8 mouse cellular contexts compared by ENCODE assay signal in genomic region chr16:76432304-76432703, GRCm38 (mm10). TPM values are rescaled to one million over a fixed set of nuclear protein-coding genes. Genes with fewer than 3 reads are reported as not detected.
DNase-seq lines count a peak whose midpoint lies in the region; ATAC-seq and TF ChIP-seq lines count a peak whose summit lies in the region.

No protein-coding gene starts in this region.

- H3K9ac ChIP-seq in heart, adult 2 months (ENCODE audit: low read depth, low read length), result 0 out of 2 replicates have a peak overlapping the region, but pooled peaks have one; percentile 2
- H3K9ac ChIP-seq in heart, embryonic 12.5 days, result no peak overlapping the region
- no peak overlapping the region for H3K9ac ChIP-seq in midbrain, embryonic 13.5 days (replicated peaks)

- no peak overlapping the region for H3K4me2 ChIP-seq in heart, embryonic 12.5 days
- H3K4me2 ChIP-seq in midbrain, embryonic 13.5 days (replicated peaks), result no peak overlapping the region

- no peaks in the 10 kb centered on the region; the same call in 1 of the 2 replicates for H3K4me1 ChIP-seq in heart, adult 2 months (ENCODE audit: control insufficient read depth, insufficient read depth, low read length)
- no peaks in the 10 kb centered on the region for H3K4me1 ChIP-seq in heart, embryonic 12.5 days (replicated peaks)
- no peaks in the 10 kb centered on the region for H3K4me1 ChIP-seq in midbrain, embryonic 13.5 days (replicated peaks)

- H3K27ac ChIP-seq in heart, adult 2 months, result peak overlapping the region; percentile 78
- H3K27ac ChIP-seq in heart, embryonic 12.5 days (ENCODE audit: poor library complexity, severe bottlenecking), result no peak overlapping the region
- H3K27ac ChIP-seq in midbrain, embryonic 13.5 days, result no peak overlapping the region

- TF ChIP-seq CTCF in heart, adult 2 months (IDR thresholded peaks at IDR 0.05), result no peak

- no peaks in the 10 kb centered on the region for H3K27me3 ChIP-seq in heart, adult 2 months (ENCODE audit: control insufficient read depth, insufficient read depth, low read length)
- H3K27me3 ChIP-seq in heart, embryonic 12.5 days (replicated peaks), result no peaks in the 10 kb centered on the region
- H3K27me3 ChIP-seq in midbrain, embryonic 13.5 days, result no peaks in the 10 kb centered on the region

- peak overlapping the region; percentile 22; the same call in 1 of the 2 replicates for H3K4me3 ChIP-seq in heart, adult 2 months
- no peak overlapping the region for H3K4me3 ChIP-seq in heart, embryonic 12.5 days
- H3K4me3 ChIP-seq in midbrain, embryonic 13.5 days (replicated peaks), result no peak overlapping the region

- no peak for ATAC-seq in heart, embryonic 12.5 days (ENCODE audit: insufficient number of reproducible peaks, low FRiP score)
- ATAC-seq in megakaryocyte progenitor cell, adult 5-6 weeks (replicated peaks; ENCODE audit: poor library complexity), result peak; percentile 9
- ATAC-seq in midbrain, embryonic 13.5 days, result no peak

- intact Hi-C loops in heart, adult 2 months (cut with DNase I), result loop anchor here (2.0 kb wide), 1 partner anchor 60 kb away; the partner anchor contains the start of gene Nrip1
- intact Hi-C loops in heart, postnatal 25 days (cut with DNase I), result loop anchor here (5.0 kb wide), 1 partner anchor 60 kb away; the partner anchor contains the start of gene Nrip1

- DNase-seq in heart, adult 2 months, result peak; percentile 67 to 84
- peak; percentile 99 for DNase-seq in adipocyte (ENCODE audit: low spot score)
- DNase-seq in cerebellum, postnatal 14 days, result peak; percentile 83 to 86
- DNase-seq in heart, postnatal 25 days (ENCODE audit: low spot score), result peak; percentile 66
- no peak for DNase-seq in MN1 (ENCODE audit: low spot score)

- H3K9me3 ChIP-seq in heart, embryonic 12.5 days (replicated peaks), result no peaks in the 10 kb centered on the region
- H3K9me3 ChIP-seq in midbrain, embryonic 13.5 days, result no peaks in the 10 kb centered on the region

- TF ChIP-seq EP300 in heart, adult 2 months (IDR thresholded peaks at IDR 0.05; ENCODE audit: insufficient read depth, low read depth, low read length), result peak; percentile 53; the same call in 1 of the 2 replicates

- H3K79me2 ChIP-seq in heart, adult 2 months (replicated peaks; ENCODE audit: control insufficient read depth, insufficient read depth, low read length), result no peaks in the 10 kb centered on the region

- H3K36me3 ChIP-seq in heart, adult 2 months (ENCODE audit: control insufficient read depth, insufficient read depth, low read length), result no peaks in the 10 kb centered on the region
- H3K36me3 ChIP-seq in heart, embryonic 12.5 days, result no peaks in the 10 kb centered on the region
- H3K36me3 ChIP-seq in midbrain, embryonic 13.5 days, result no peaks in the 10 kb centered on the region

- WGBS in heart, adult 2 months, result 35% methylated on average over 9 of the region's 9 CpGs
- WGBS in heart, embryonic 12.5 days, result 66% methylated on average over 9 of the region's 9 CpGs
- 85% methylated on average over 9 of the region's 9 CpGs for WGBS in midbrain, embryonic 13.5 days

- no peak for TF ChIP-seq POLR2A in heart, adult 2 months (IDR thresholded peaks at IDR 0.05; ENCODE audit: insufficient read depth, low read depth, low read length)

RNA-seq across cellular contexts. Expression of gene Nrip1, which starts 58.7 kb away (rescaled TPM):
- total RNA-seq in heart, adult 2 months (2021), result 10 to 100 TPM; 20.6 to 32.3 TPM
- 3.1 and 6.7 TPM in 2 replicates for polyA plus RNA-seq in heart, adult 2 months (2012; rRNA removed)
- 28.5 and 29.6 TPM in 2 replicates for polyA plus RNA-seq in heart, embryonic 12.5 days (2016; fragmentation: Nextera tagmentation; extraction: Ambion mirVana)
- 10 to 100 TPM; 23.4 to 27.3 TPM for total RNA-seq in heart, postnatal 25 days (2021)
- total RNA-seq in megakaryocyte progenitor cell, adult 5-6 weeks (2015), result 18.5 and 24.2 TPM in 2 replicates
- total RNA-seq in megakaryocyte progenitor cell, adult 5-6 weeks (2017), result 11.0 and 14.3 TPM in 2 replicates
- 28.1 and 30.1 TPM in 2 replicates for polyA plus RNA-seq in midbrain, embryonic 13.5 days (2015; fragmentation: Nextera tagmentation; extraction: Ambion mirVana)
